In genomic region chr15:99198761-99199160, GRCm38 (mm10) we compare ENCODE assay signal across 10 mouse cellular contexts. TPM values are rescaled to one million over a fixed set of nuclear protein-coding genes. Genes with fewer than 3 reads are reported as not detected.
DNase-seq lines count a peak whose midpoint lies in the region; ATAC-seq and TF ChIP-seq lines count a peak whose summit lies in the region.
"Had no signal": no experiment of that assay in that cellular context is flagged by ENCODE, and none has a peak within 500 bp of the region (broad histone marks: within the 10 kb centered on the region; RNA-seq: fewer than 3 reads in every experiment).

No protein-coding gene starts in this region.

- H3K27me3 ChIP-seq in embryonic facial prominence, embryonic 11.5 days (ENCODE audit: control insufficient read depth, insufficient read depth, low read length) = no peaks in the 10 kb centered on the region
- H3K27me3 ChIP-seq in embryonic facial prominence, embryonic 10.5 days (replicated peaks; ENCODE audit: low read depth, poor library complexity, severe bottlenecking) = no peaks in the 10 kb centered on the region
- H3K27me3 ChIP-seq: limb, embryonic 15.5 days; neural tube, embryonic 13.5 days had no signal

- no peak for ATAC-seq in embryonic facial prominence, embryonic 11.5 days (replicated peaks; ENCODE audit: insufficient number of reproducible peaks, low FRiP score, low TSS enrichment, low read depth)
- ATAC-seq in monocyte, adult 5-6 weeks (replicated peaks; ENCODE audit: insufficient number of reproducible peaks, low FRiP score, low TSS enrichment, poor library complexity, severe bottlenecking) = no peak
- no peak for ATAC-seq in megakaryocyte-erythroid progenitor cell, adult 5-6 weeks (replicated peaks; ENCODE audit: low FRiP score, low TSS enrichment, poor library complexity, severe bottlenecking)

- intact Hi-C loops in left cerebral cortex, adult 2 months (cut with DNase I) = loop anchor here (2.0 to 5.0 kb wide), 2 partner anchors 116 to 148 kb away; no protein-coding TSS in a partner anchor
- intact Hi-C loops in left cerebral cortex, postnatal 36 days (cut with DNase I) = loop anchor here (2.0 to 5.0 kb wide), 2 partner anchors 74 to 116 kb away; partner anchors contain the start of gene Spats2

- H3K27ac ChIP-seq in embryonic facial prominence, embryonic 11.5 days (replicated peaks; ENCODE audit: low read depth, low read length) = no peak overlapping the region
- H3K27ac ChIP-seq in embryonic facial prominence, embryonic 10.5 days (replicated peaks) = no peak overlapping the region
- no peak overlapping the region for H3K27ac ChIP-seq in left cerebral cortex, adult 2 months
- H3K27ac ChIP-seq: limb, embryonic 15.5 days; neural tube, embryonic 13.5 days had no signal

- no peak overlapping the region for H3K4me2 ChIP-seq in embryonic facial prominence, embryonic 11.5 days (ENCODE audit: low read depth, low read length)
- H3K4me2 ChIP-seq: limb, embryonic 15.5 days; neural tube, embryonic 13.5 days had no signal

- H3K4me3 ChIP-seq in embryonic facial prominence, embryonic 11.5 days (ENCODE audit: low read depth, low read length) = no peak overlapping the region
- no peak overlapping the region for H3K4me3 ChIP-seq in embryonic facial prominence, embryonic 10.5 days
- no peak overlapping the region for H3K4me3 ChIP-seq in left cerebral cortex, adult 2 months
- H3K4me3 ChIP-seq: limb, embryonic 15.5 days; neural tube, embryonic 13.5 days had no signal

- peak; percentile 63 for TF ChIP-seq CTCF in left cerebral cortex, adult 2 months (IDR thresholded peaks at IDR 0.05)

- H3K4me1 ChIP-seq in embryonic facial prominence, embryonic 11.5 days (ENCODE audit: control insufficient read depth, insufficient read depth, low read length) = no peaks in the 10 kb centered on the region
- no peaks in the 10 kb centered on the region for H3K4me1 ChIP-seq in embryonic facial prominence, embryonic 10.5 days
- H3K4me1 ChIP-seq: limb, embryonic 15.5 days; neural tube, embryonic 13.5 days had no signal

- no peaks in the 10 kb centered on the region for H3K36me3 ChIP-seq in embryonic facial prominence, embryonic 11.5 days (replicated peaks; ENCODE audit: control insufficient read depth, insufficient read depth, low read depth, low read length)
- peaks cover 90% of the 10 kb centered on the region for H3K36me3 ChIP-seq in embryonic facial prominence, embryonic 10.5 days (replicated peaks)

- H3K9ac ChIP-seq in embryonic facial prominence, embryonic 11.5 days (replicated peaks; ENCODE audit: low read length) = no peak overlapping the region
- H3K9ac ChIP-seq: limb, embryonic 15.5 days; neural tube, embryonic 13.5 days had no signal

- H3K9me3 ChIP-seq in embryonic facial prominence, embryonic 11.5 days (replicated peaks; ENCODE audit: control insufficient read depth, low read length) = no peaks in the 10 kb centered on the region
- H3K9me3 ChIP-seq in embryonic facial prominence, embryonic 10.5 days = no peaks in the 10 kb centered on the region
- H3K9me3 ChIP-seq: limb, embryonic 15.5 days; neural tube, embryonic 13.5 days had no signal

- peak; percentile 58 for DNase-seq in embryonic facial prominence, embryonic 11.5 days (ENCODE audit: low spot score)
- no peak for DNase-seq in embryonic facial prominence, embryonic 10.5 days (ENCODE audit: low spot score)
- DNase-seq in left cerebral cortex, adult 2 months (ENCODE audit: extremely low spot score in 1 of 2, low spot score in 2 of 2) = no peak
- no peak for DNase-seq in left cerebral cortex, postnatal 36 days (ENCODE audit: low spot score in 2 of 2)
- peak; percentile 29 for DNase-seq in A20 (ENCODE audit: low read depth, low spot score)
- DNase-seq in embryo, embryonic 11.5 days (ENCODE audit: low read depth, low spot score) = peak; percentile 19

RNA-seq across cellular contexts. Expression of gene Kcnh3, which starts 25.9 kb away (rescaled TPM):
- polyA plus RNA-seq in embryonic facial prominence, embryonic 11.5 days (2014; fragmentation: Nextera tagmentation; extraction: Ambion mirVana) = 0.18 and 0.25 TPM in 2 replicates
- polyA plus RNA-seq in embryonic facial prominence, embryonic 10.5 days (2016; fragmentation: Nextera tagmentation; extraction: Ambion mirVana) = 0.25 TPM in 2 replicates
- total RNA-seq in left cerebral cortex, adult 2 months (2021) = 100 to 1,000 TPM; 174 to 180 TPM
- 100 to 1,000 TPM; 173 to 180 TPM for total RNA-seq in left cerebral cortex, postnatal 36 days (2021)
- total RNA-seq in monocyte, adult 5-6 weeks (2017) = not detected in 3 replicates
- total RNA-seq in megakaryocyte-erythroid progenitor cell, adult 5-6 weeks (2014; fragmentation: Nextera tagmentation) = not detected in 2 replicates
- total RNA-seq in megakaryocyte-erythroid progenitor cell, adult 5-6 weeks (2017) = not detected in 2 replicates

RNA-seq across cellular contexts. Expression of gene Mcrs1, which starts 53.0 kb away (rescaled TPM):
- 161 and 172 TPM in 2 replicates for polyA plus RNA-seq in embryonic facial prominence, embryonic 11.5 days (2014; fragmentation: Nextera tagmentation; extraction: Ambion mirVana)
- polyA plus RNA-seq in embryonic facial prominence, embryonic 10.5 days (2016; fragmentation: Nextera tagmentation; extraction: Ambion mirVana) = 185 and 189 TPM in 2 replicates
- total RNA-seq in left cerebral cortex, adult 2 months (2021) = 10 to 100 TPM; 77.3 to 81.0 TPM
- 10 to 100 TPM; 80.9 to 91.9 TPM for total RNA-seq in left cerebral cortex, postnatal 36 days (2021)
- total RNA-seq in monocyte, adult 5-6 weeks (2017) = 41.0 to 47.6 TPM (median 47.0 TPM) in 3 replicates
- total RNA-seq in megakaryocyte-erythroid progenitor cell, adult 5-6 weeks (2014; fragmentation: Nextera tagmentation) = 59.7 and 60.4 TPM in 2 replicates
- 23.4 and 35.3 TPM in 2 replicates for total RNA-seq in megakaryocyte-erythroid progenitor cell, adult 5-6 weeks (2017)

Comparison
In these comparisons a context has a peak if more than half of its experiments do, and no peak if none do; other contexts are left out.
1. DNase-seq: peak in embryonic facial prominence, embryonic 11.5 days (single experiment), A20 (single experiment) and embryo, embryonic 11.5 days (single experiment); none in embryonic facial prominence, embryonic 10.5 days (single experiment), left cerebral cortex, adult 2 months (0 of 2) and left cerebral cortex, postnatal 36 days (0 of 2).
2. RNA of gene Kcnh3, which starts 25.9 kb away (total RNA-seq): 173 to 180 TPM in left cerebral cortex, postnatal 36 days and 174 to 180 TPM in left cerebral cortex, adult 2 months; not detected in monocyte, adult 5-6 weeks and not detected in megakaryocyte-erythroid progenitor cell, adult 5-6 weeks; every median in the first group is over 100 times any median in the second.